Mouse (Mus musculus): ENCODE measurements around the gene Tns3. TPM values are rescaled to one million over a fixed set of nuclear protein-coding genes. Genes with fewer than 3 reads are reported as not detected.

Tns3 gene
- polyA plus RNA-seq, 1 experiment = 22.3 TPM

- no peak for DNase-seq (ENCODE audit: low spot score)
Observed at GRCm38 (mm10) chr11:8530036-8530435, 134.3 kb downstream of the Tns3 start.

- DNase-seq (ENCODE audit: low spot score) = no peak
Observed at GRCm38 (mm10) chr11:8525463-8526145, 138.7 kb downstream of the Tns3 start.

DNA sequence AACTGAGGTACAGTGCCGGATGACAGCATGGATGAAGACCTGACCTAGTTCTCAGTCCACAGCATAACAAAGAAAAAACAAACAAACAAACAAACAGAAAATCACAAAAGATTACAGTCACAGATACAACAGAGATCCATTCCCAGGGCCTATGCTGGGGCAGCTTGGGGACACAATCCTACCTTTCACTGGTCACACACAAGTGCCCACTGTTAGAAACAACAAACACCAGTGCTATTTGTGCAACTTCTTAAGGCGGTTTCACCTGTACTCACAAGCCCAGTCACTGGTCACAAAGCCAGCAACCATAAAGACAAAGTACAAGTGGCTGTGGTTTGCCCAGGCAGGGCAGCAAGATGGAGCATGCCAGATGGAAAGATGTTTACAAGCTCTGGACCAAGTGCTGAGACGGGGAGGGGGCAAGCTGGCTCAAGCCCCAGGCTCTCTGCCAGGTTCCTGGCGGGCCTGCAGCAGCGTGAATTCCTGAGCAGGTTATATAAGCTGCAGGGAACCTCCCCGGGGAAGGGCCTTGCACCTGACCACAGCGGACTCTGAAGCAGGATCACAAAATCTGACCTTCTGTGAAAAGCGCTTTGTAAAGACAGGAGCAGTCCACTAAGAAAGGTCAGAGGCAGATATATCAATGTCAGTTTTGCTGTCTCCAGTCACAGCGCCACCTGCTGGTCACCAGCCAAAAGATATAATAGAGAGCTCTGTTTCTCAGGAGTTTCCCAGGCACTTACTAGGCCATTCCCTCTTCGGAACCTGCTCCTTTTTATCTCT lies 140.8 kb downstream of the Tns3 start:
- DNase-seq (ENCODE audit: low spot score) = peak; percentile 73

- DNase-seq (ENCODE audit: low spot score) = no peak
Observed at GRCm38 (mm10) chr11:8513359-8514253, 150.7 kb downstream of the Tns3 start.

DNA sequence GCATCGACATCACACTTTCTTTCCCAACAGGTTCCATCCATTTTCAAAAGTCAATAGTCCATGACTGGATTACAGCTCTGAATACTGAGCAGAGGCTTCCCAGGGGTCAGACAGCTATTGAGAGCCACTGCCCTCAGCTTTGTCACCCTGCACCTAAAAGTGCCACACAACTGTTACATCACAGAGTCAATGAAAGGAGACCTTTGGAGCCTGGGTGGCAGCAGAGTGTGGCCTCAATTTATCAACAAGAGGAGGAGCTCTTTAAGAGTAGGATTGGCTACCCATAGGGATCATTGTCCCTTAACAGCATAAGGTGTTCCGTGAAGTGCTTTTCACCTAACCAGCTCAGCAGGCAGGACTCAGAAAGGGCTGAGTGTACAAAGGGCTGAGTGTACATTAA lies 154.0 kb downstream of the Tns3 start:
- no peak for DNase-seq (ENCODE audit: low spot score)

- no peak for DNase-seq (ENCODE audit: low spot score)
Observed at GRCm38 (mm10) chr11:8509614-8510013, 154.7 kb downstream of the Tns3 start.

GRCm38 (mm10) chr11:8503735-8504134 lies 160.6 kb downstream of the Tns3 start:
- peak; percentile 55 for DNase-seq (ENCODE audit: low spot score)

DNA sequence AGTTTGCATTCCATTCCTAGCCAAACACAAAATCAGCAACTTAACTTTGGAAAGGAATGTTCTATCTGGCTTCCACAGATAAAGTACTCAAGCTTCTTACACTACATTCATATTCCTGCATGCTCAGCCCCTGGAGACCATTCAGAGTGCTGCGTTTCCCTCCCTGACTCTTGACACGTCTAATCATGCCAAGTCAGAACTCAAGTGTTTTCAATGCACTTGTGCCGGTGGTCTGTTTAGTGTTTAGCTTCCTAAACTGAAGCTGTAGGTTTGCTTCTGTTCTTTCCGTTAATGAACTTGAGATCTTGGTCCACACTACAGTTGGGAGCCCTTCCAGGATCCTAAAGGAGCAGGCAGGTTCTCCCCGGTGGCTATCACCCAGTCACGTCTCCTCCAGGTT lies 163.5 kb downstream of the Tns3 start:
- no peak for DNase-seq (ENCODE audit: low spot score)

- DNase-seq (ENCODE audit: low spot score) = no peak
Observed at GRCm38 (mm10) chr11:8497136-8497535, 167.2 kb downstream of the Tns3 start.

- DNase-seq (ENCODE audit: low spot score) = no peak
Observed at GRCm38 (mm10) chr11:8496686-8497085, 167.6 kb downstream of the Tns3 start.

DNA sequence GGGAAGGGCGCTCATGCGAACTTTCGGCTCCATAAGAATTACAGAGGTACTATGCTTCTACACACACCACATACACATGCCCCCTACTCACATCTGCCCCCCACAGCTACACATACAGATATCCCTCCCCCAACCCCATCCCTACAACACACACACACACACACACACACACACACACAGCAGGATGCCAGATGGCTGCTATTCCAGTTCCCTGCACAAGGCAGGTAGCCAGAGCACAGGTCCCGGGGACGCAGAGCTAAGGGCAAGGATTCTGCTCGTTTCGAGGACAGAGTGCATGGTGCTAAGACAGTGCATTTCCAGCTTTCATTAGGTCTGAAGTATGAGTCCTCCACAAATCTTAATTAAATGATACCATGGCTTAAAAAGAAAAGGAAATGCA lies 168.5 kb downstream of the Tns3 start:
- DNase-seq (ENCODE audit: low spot score) = no peak

- no peak for DNase-seq (ENCODE audit: low spot score)
Observed at GRCm38 (mm10) chr11:8495036-8495435, 169.3 kb downstream of the Tns3 start.

- no peak for DNase-seq (ENCODE audit: low spot score)
Observed at GRCm38 (mm10) chr11:8493931-8494490, 170.3 kb downstream of the Tns3 start.

- no peak for DNase-seq (ENCODE audit: low spot score)
Observed at GRCm38 (mm10) chr11:8492332-8492731, 172.0 kb downstream of the Tns3 start.

- DNase-seq (ENCODE audit: low spot score) = no peak
Observed at GRCm38 (mm10) chr11:8488248-8488647, 176.1 kb downstream of the Tns3 start.

GRCm38 (mm10) chr11:8486552-8486951 lies 177.8 kb downstream of the Tns3 start:
- no peak for DNase-seq (ENCODE audit: low spot score)

DNA sequence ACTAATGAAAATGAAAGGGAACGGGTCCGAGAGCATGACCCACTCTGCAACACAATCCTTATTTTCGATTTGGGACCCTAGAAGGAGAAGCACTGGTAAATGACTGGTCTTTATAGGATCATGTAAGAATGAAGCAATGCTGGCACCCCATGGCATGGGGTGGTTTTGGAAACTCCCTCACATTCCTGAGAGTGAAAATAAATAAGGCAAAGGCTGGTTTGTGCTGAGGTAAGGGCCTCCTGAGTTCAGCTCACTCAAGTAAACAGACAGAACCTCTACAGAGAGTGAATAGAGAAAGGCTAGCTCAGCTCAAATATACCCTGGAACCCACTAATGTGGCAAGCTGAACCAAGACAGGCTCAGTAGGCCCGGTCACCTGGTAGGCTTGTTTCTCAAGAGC lies 179.8 kb downstream of the Tns3 start:
- no peak for DNase-seq (ENCODE audit: low spot score)

DNA sequence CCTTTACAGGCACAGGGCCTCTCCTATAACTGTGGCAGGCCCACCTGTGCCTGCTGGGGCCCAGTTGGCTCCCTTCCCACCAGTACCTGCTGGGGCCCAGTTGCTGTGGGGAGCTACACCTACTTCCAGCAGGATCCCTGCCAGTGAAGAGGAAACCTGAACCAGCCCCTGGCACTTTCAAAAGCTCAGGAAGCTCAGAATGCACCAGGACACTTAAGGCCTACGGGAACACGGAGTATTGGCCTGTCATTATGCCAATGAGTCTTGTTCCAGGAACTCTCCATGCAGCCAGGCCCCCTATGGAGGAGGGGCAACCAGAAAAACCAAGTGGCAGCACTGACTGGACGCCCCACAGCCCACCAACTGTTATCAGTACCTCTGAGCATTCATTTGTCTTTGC lies 181.6 kb downstream of the Tns3 start:
- DNase-seq (ENCODE audit: low spot score) = no peak

DNA sequence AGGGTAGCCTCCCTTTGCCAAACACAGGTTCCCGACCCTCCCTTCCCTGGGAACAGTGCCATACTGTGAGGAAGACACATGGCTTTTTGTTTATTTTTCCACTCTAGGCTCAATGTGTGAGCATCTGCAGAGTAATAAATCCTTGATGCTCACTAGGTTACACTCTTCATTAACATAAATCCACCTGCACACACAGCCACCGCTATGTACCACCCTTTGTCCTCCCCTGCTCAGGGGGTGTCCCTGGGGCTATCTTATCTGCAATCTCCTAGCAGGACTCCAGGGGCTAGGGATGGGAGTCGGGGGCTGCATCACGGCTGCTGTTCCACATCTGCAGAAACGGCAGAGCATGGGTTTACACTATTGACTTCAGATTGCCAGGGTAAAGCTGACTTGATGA lies 182.4 kb downstream of the Tns3 start:
- no peak for DNase-seq (ENCODE audit: low spot score)

DNA sequence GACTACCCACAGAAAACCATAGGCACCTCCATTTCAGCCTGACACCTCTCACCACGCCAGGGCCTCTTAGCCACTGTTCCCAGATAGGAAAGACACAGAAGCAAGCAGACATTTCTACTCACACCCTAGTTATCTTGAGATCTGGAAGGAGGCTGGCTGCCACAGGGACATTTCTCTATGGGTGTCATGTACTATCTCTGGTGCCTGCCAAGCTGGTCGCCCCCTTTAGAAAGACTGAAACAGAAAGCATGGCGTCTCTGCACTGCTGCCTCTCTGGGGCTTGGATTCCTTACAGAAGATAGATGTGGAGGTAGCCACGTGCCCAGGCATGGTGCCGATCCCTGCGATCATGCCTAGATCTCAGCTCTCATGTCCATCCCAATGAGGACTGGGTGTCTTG lies 182.8 kb downstream of the Tns3 start:
- no peak for DNase-seq (ENCODE audit: low spot score)

- no peak for DNase-seq (ENCODE audit: low spot score)
Observed at GRCm38 (mm10) chr11:8479858-8480257, 184.5 kb downstream of the Tns3 start.

DNA sequence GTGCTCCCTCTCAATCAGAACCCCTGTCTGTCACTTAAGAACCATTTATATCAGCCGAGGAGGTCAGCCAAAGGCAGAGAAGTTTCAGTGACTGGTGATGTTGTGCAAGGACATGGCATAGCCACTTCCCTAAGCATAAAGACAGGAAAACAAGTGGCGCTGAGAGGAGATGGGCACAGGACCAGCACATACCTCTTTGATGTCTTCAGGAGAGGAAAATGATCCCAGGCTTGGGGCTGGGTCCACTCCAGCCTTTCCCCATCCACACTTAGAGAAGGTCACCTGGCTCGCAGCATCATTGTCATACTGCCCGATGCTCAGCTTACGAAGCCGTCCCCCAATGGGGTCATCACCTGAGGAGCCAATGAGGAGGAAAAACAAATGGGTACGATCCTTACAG lies 185.0 kb downstream of the Tns3 start:
- no peak for DNase-seq (ENCODE audit: low spot score)

Data from urinary bladder, adult 2 months (tissue).